Mouse (Mus musculus) heart, postnatal 0 days (tissue): ENCODE data around the gene Gm2a.

Source experiments
- CTCF ChIP-seq: IDR thresholded peaks from 2 replicates; pipeline ENCODE4 v1.5.1; 2016; ENCODE audit warnings: antibody characterized with exemption, control low read depth, low read depth
- EP300 ChIP-seq: IDR thresholded peaks from 2 replicates; pipeline ENCODE4 v1.6.1; 2016; ENCODE audit warnings: antibody characterized with exemption, low read depth

DNA sequence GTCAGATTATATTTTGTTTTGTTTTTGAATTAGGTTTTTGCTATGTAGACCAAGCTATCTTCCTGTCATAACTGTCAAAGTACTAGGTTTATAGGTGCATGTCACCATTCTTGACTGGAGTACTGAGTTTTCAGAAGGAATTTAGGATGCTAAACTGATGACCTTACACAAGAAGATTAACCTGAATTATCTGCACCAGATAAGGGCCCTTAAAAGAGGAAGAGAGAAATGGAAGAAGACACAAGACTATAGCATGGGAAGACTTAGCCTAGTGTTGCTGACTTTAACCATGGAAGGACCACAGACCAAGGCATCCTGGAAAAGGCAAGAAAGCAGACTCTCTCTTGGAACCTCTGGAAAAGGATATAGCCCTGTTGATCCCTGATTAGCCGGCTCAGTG lies 35.3 kb downstream of the Gm2a start:
- TF ChIP-seq CTCF (no peak), EP300 (no peak)
